Mouse (Mus musculus): Measurements from ENCODE around the gene Aldoc. TPM values are rescaled to one million over a fixed set of nuclear protein-coding genes. Genes with fewer than 3 reads are reported as not detected.
A peak's percentile ranks its signal among the peaks of the same experiment; 100 is the strongest.

Gene Aldoc
- polyA plus RNA-seq, 1 experiment from 2014 or later = 4.3 TPM

DNA sequence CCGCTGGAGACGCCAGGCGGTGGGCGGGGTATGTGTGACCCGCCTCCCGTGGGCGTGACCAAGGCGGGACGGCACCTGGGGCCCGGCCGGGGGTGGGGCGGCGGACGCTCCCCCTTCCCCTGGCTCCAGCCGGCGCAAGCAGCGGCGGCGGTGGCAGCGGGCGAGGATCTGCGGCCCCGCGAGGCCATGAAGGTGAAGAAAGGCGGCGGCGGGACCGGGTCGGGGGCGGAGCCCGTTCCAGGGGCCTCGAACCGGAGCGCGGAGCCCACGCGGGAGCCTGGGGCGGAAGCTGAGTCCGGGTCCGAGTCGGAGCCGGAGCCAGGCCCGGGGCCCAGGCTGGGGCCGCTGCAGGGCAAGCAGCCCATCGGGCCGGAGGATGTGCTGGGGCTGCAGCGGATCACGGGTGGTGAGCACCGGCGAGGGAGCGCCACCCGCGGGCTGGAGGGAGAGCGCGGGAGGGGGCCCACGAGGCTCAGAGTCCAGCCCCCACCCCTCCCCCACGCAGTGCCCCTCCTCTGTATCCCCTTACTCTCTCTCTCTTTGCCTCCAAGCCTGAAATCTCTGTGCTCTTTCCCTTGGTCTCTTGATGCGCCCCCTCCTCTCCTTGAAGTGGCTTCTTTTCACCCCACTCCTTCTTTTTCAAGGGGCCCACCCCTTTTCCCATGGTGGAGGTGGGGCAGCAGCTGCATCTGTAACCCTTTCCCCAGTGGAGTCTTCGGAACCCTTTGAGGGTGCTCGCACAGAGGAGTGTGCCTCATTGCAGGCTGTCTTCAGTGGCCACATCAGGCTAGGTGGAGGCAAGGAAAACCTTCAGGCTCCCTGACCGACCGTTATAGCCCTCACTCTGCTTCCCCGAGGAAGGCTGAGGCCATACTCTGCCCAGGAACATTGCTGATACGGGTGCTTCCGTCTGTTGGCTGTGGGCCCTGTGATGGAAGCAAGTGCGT is 20.9 kb downstream of the Aldoc start, which contains the start of gene Unc119:
TSS of gene Unc119 (plus strand) at position 102 of the 947 bp plus-strand sequence.
- Histone ChIP-seq H3K4me1 (peaks cover 45% of the 10 kb centered on the region), H3K36me3 (peaks cover 59% of the 10 kb centered on the region)

DNA sequence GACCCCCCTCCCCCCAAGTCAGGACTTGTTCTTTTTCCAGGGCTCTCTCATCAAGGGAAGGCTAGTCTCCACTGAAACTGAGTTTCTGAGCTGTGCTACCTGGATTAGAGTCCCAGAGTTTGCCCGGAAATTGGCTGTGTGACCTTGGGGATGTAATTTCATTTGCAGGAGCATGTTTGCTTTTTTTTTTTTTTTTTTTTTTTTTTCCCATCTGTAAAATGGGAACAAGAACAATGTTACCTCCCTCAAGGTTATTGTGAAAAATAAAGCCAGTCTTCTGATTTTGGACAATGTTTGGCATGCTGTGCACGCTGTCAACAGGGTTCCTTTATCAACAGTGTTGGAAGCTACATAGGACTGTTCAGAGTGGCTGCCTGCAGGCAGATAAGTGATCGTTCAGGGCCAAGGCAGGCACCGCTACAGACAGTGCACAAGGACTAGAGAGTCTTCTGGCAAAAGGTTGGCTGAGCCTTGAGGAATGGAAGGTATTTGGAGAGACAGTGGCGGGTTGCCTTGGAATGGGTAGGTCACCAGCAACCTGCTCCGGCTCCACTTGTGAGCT is 21.6 kb downstream of the Aldoc start:
- WGBS = 85% methylated on average over 6 of the region's 6 CpGs
- peak overlapping the region; percentile 96 for H3K4me3 ChIP-seq
- no peaks in the 10 kb centered on the region for H3K27me3 ChIP-seq (ENCODE audit: low read depth, poor library complexity, severe bottlenecking)
- H3K9me3 ChIP-seq (replicated peaks) = no peaks in the 10 kb centered on the region
- peaks cover 45% of the 10 kb centered on the region for H3K4me1 ChIP-seq
- DNase-seq (ENCODE audit: low spot score) = no peak
- peak overlapping the region; percentile 98 for H3K27ac ChIP-seq
- peaks cover 59% of the 10 kb centered on the region for H3K36me3 ChIP-seq

More for the DNA sequence above, 20.9 kb downstream of the Aldoc start, which contains the start of gene Unc119:
- Histone ChIP-seq H3K9me3 (replicated peaks) (no peaks in the 10 kb centered on the region), H3K4me3 (peak within 1 kb of the TSS; percentile 96), H3K27me3 (ENCODE audit: low read depth, poor library complexity, severe bottlenecking) (no peaks in the 10 kb centered on the region), H3K27ac (peak within 1 kb of the TSS; percentile 98)
- DNase-seq (ENCODE audit: low spot score) = peak; percentile 89
- WGBS = 2% methylated on average over 64 of the region's 66 CpGs

DNA sequence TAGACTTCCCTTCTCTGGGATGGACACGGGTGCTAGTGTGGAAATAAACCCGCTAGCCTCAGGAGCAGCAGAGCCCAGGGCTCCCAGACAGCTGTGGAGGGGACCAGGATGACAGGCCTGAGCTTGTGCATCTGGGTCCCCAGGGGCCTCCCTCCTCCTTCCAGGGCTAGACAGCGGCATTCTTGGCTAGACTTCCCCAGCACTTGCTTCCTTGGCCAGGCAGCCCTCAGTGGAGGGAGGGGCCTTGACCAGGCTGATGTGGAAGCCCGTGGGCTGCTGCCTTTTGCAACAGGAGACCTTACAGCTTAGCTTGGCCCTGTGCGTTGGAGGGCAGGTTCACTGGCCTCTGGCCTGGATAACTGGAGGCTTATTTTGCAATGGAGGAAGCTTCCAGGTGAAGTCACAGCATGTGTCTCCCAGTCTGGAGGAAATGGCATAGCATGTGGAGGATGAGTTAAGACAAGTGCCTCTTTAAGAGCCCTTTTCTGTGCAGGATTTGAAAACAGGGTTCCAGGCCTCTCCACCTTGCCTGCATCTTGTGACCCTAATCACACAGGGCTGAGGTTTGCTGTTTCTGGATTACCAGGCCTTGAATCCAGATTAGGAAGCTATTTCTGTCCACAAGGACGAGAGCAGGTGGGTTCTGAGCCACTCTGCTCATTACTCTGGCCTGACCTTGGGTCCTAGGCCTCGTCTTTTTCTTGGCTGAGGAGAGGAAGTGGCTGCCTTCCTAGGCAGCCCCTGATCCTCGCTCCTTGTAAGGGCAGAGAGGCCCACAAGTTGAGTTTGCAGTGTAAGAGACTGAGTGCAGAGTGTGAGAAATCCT is 22.3 kb downstream of the Aldoc start:
- Histone ChIP-seq H3K27ac (peak overlapping the region; percentile 37; the same call in 1 of the 2 replicates), H3K9me3 (replicated peaks) (no peaks in the 10 kb centered on the region), H3K4me1 (peaks cover 47% of the 10 kb centered on the region), H3K4me3 (peak overlapping the region; percentile 24; the same call in 1 of the 2 replicates), H3K36me3 (peaks cover 59% of the 10 kb centered on the region), H3K27me3 (ENCODE audit: low read depth, poor library complexity, severe bottlenecking) (no peaks in the 10 kb centered on the region)
- 70% methylated on average over 8 of the region's 8 CpGs for WGBS
- no peak for DNase-seq (ENCODE audit: low spot score)

DNA sequence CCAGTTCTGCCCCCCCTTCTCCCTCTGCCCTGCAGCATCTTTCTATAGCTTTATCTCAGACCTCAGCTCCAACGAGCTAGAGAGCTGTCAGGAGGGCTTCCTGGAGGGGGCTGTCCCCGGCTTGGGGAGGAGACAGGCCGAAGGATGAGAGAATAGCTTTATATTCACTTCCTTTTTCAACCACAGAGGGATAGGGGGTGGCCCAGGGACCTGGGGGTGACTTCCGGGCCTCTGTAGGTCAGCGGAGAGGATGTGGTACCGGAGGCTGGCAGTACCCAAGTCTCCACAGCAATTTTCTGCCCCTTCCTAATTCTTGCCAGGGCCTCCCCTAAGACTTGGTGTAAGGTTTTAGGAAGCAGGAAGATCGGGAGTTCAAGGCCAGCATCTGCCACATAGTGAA is 23.0 kb downstream of the Aldoc start:
- Histone ChIP-seq H3K4me1 (peaks cover 47% of the 10 kb centered on the region), H3K27ac (peak overlapping the region; percentile 37; the same call in 1 of the 2 replicates), H3K27me3 (ENCODE audit: low read depth, poor library complexity, severe bottlenecking) (no peaks in the 10 kb centered on the region), H3K4me3 (no peak overlapping the region), H3K36me3 (peaks cover 54% of the 10 kb centered on the region), H3K9me3 (replicated peaks) (no peaks in the 10 kb centered on the region)
- 85% methylated on average over 7 of the region's 7 CpGs for WGBS
- DNase-seq (ENCODE audit: low spot score) = no peak

DNA sequence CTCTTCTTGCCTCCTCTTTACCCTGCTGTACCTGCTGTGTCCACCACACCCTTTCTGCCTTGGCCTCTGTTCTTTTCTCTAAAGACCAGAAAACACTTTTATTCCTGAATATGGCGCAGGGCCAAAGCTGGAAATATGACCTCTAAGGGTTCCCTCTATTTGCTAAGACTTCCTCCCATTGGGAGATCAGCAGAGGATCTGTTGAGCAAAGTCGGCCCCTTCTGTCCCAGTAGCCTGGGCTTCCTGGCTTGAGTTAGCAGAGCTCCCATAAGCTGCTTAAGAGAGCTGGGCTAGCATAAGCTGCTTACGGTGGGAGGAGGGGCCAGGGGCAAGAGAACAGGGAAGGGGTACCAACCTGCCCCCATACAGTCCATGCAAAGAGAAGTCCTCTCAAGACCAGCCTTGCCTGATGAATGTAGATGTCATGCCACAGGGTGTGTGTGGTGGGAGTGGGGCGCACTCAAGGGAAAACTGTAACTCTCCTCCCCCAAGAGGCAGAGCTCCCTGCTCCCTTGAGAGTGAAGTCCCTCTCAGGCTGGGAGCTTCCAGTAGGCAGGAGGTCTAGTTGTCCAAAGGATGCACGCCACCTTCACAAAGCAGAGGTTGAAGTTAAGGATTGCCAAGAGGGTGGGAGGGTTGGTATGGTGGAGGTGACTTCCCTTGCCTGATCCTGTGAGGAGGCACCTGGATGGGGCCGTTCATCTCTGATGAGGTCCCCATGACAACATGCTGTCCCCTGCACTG is 23.7 kb downstream of the Aldoc start:
- no peak overlapping the region for H3K27ac ChIP-seq
- no peak overlapping the region for H3K4me3 ChIP-seq
- H3K36me3 ChIP-seq = peaks cover 48% of the 10 kb centered on the region
- peaks cover 47% of the 10 kb centered on the region for H3K4me1 ChIP-seq
- WGBS = 92% methylated on average over 6 of the region's 6 CpGs
- H3K27me3 ChIP-seq (ENCODE audit: low read depth, poor library complexity, severe bottlenecking) = no peaks in the 10 kb centered on the region
- no peak for DNase-seq (ENCODE audit: low spot score)
- no peaks in the 10 kb centered on the region for H3K9me3 ChIP-seq (replicated peaks)

DNA sequence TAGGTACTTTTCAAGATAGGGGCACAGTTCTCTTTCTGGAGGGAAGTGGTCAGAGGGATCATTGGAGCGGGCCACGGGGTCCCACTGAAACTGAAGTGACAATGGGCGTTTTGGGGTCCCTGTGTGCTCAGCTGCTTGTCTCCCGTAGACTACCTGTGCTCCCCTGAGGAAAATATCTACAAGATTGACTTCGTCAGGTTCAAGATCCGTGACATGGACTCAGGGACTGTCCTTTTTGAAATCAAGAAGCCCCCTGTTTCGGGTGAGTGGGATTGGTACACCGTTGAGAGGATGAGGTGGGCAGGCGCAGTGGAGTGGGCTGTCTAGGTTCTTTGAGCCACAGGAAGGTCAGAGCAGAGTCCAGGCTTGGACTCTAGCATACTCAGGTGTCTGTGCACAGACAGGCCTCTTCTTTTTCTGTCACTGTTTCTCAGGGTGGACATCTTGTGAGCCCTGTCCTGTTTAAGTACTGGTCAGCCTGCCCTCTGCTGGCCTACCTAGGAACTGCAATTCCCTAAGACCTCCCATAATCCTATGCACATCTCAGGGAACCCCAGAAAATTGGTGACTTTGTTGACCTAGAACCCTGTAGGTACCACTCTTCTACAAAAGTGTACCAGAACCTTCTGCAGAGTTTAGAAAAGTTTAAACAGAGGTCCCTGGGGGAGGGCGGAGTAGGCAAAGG is 24.4 kb downstream of the Aldoc start:
- Histone ChIP-seq H3K9me3 (replicated peaks) (no peaks in the 10 kb centered on the region), H3K27ac (0 out of 2 replicates have a peak overlapping the region, but pooled peaks have one; percentile 19), H3K4me1 (peaks cover 47% of the 10 kb centered on the region), H3K27me3 (ENCODE audit: low read depth, poor library complexity, severe bottlenecking) (no peaks in the 10 kb centered on the region), H3K36me3 (peaks cover 44% of the 10 kb centered on the region), H3K4me3 (no peak overlapping the region)
- WGBS = 94% methylated on average over 10 of the region's 10 CpGs
- DNase-seq (ENCODE audit: low spot score) = peak; percentile 74

DNA sequence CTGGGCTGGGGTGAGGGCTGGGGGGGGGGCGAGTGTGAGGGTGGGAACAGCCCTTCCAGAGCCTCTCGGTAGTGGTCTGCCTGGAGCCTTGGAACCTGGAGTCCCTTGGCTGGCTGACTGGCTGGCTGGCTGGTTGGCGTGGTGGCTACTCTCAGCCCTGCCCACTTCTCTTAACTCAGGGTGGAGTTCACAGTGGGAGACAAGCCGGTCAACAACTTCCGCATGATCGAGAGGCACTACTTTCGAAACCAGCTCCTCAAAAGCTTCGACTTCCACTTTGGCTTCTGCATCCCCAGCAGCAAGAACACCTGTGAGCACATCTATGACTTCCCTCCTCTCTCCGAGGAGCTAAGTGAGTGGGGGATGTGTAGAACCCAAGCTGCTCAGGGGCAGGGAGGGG is 25.1 kb downstream of the Aldoc start:
- Histone ChIP-seq H3K4me1 (peaks cover 48% of the 10 kb centered on the region), H3K27ac (peak overlapping the region; percentile 19; the same call in 1 of the 2 replicates), H3K4me3 (no peak overlapping the region), H3K27me3 (ENCODE audit: low read depth, poor library complexity, severe bottlenecking) (no peaks in the 10 kb centered on the region), H3K36me3 (peaks cover 42% of the 10 kb centered on the region), H3K9me3 (replicated peaks) (no peaks in the 10 kb centered on the region)
- WGBS = 82% methylated on average over 9 of the region's 9 CpGs
- DNase-seq (ENCODE audit: low spot score) = no peak

DNA sequence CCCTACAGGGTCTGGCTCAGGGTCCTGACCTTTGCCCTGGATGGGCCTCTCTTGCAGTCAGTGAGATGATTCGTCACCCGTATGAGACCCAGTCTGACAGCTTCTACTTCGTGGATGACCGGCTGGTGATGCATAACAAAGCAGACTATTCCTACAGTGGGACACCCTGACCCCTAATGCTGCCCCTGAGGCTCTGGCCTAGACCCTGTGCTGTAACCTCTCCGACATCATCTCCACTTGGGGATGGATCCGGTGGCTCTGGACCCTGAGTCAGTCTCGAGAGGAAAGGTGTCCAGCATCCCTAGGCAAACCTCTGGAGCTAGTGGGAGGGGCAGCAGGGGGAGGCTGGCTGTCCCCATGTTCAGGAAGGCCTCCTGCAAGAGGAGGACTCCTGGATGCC is 25.7 kb downstream of the Aldoc start:
- H3K27ac ChIP-seq = no peak overlapping the region
- H3K9me3 ChIP-seq (replicated peaks) = no peaks in the 10 kb centered on the region
- no peak for DNase-seq (ENCODE audit: low spot score)
- H3K27me3 ChIP-seq (ENCODE audit: low read depth, poor library complexity, severe bottlenecking) = no peaks in the 10 kb centered on the region
- 41% methylated on average over 7 of the region's 7 CpGs for WGBS
- no peak overlapping the region for H3K4me3 ChIP-seq
- H3K4me1 ChIP-seq = peaks cover 42% of the 10 kb centered on the region
- H3K36me3 ChIP-seq = peaks cover 42% of the 10 kb centered on the region

DNA sequence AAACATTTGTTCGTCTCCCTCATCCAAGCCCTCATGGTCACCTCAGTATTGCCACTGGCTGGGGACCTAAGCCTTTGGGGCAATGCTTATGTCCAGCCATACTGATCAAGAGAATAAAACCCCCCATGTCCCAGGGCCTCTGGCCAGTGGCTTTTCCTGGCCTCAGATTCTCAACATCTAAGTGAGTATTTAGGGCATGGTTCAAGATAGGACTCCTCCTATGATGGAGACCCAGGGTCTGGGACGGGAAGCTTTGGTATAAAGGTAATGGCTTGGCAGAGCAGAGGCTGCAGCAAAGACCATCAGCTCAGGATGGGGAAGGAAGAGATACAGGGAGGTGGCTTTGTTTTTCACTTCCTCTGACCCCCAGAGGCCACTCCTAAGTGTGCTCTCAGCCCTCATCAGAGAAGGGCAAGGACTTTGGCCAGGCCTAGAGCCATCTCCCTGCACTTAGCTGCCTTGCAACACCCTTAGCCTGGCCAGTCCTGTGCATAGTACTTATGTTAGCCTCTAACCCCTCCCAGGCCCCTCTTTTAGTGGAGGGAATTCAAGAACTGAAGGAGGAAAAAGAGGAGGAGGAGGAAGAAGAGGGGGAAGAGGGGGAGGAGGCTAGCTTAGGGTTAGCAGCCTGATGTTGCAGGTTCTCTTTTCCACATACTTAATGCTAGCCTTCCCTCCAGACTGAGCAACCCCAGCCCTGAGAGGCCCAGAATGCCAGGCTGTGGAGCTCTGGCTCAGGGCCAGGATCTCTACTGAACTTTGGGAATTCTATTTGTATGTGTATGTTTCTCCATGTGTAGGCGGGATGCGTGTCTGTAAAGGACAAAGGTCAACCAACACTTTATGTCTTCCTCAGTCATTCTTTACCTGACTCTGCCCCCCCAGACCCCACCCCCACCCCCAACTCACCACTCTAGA is 26.9 kb downstream of the Aldoc start:
- peaks cover 41% of the 10 kb centered on the region for H3K36me3 ChIP-seq
- peaks cover 31% of the 10 kb centered on the region for H3K4me1 ChIP-seq
- H3K27me3 ChIP-seq (ENCODE audit: low read depth, poor library complexity, severe bottlenecking) = no peaks in the 10 kb centered on the region
- no peaks in the 10 kb centered on the region for H3K9me3 ChIP-seq (replicated peaks)
- H3K4me3 ChIP-seq = no peak overlapping the region
- H3K27ac ChIP-seq = no peak overlapping the region
- 82% methylated on average over 4 of the region's 4 CpGs for WGBS
- no peak for DNase-seq (ENCODE audit: low spot score)

DNA sequence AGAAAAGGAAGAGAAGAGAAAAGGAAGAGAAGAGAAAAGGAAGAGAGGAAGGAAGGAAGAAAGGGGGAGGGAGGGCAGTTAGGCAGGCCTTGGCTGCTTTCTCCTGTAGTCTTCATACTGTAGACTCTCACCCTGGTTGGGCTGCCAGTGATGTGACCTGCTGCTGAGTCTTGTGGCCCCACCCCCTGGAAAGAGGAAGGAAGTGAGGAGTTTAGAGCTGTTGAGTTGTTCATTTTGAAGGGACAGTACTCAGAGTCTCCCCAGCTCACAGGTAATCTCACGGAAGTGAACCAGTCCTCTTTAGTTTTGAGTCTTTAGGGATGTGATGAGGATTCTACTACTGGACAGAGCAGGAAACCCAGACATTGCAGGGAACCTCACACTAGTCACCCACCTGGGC is 30.3 kb downstream of the Aldoc start:
- H3K27ac ChIP-seq = no peak overlapping the region
- no peak for DNase-seq (ENCODE audit: low spot score)

DNA sequence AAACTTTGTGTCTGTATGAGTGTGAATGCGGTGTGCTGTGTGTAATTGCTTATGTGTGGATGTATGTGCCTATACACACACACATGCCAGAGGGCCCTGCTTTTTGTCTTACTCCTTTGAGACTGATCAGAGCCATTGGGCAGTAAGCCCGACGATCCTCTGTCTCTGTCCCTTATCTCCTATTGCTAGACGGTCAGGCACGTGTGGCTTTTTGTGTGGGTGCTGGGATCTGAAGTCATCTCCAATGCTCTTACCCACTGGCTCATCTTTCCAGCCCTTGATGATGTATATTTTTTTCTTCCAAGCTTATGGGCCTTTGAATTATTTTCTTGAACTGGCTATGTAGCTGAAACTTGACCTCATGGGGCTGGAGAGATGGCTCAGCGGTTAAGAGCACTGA is 32.1 kb downstream of the Aldoc start:
- Histone ChIP-seq H3K4me1 (peaks cover 12% of the 10 kb centered on the region), H3K27ac (no peak overlapping the region), H3K9me3 (replicated peaks) (no peaks in the 10 kb centered on the region), H3K27me3 (ENCODE audit: low read depth, poor library complexity, severe bottlenecking) (peaks cover 16% of the 10 kb centered on the region), H3K4me3 (no peak overlapping the region), H3K36me3 (peaks cover 4% of the 10 kb centered on the region; the same call in 1 of the 2 replicates)
- DNase-seq (ENCODE audit: low spot score) = no peak
- WGBS = 86% methylated on average over 6 of the region's 6 CpGs

More for the DNA sequence above, 30.3 kb downstream of the Aldoc start:
- H3K36me3 ChIP-seq = peaks cover 22% of the 10 kb centered on the region
- H3K4me3 ChIP-seq = no peak overlapping the region
- 81% methylated on average over 1 of the region's 1 CpGs for WGBS
- H3K27me3 ChIP-seq (ENCODE audit: low read depth, poor library complexity, severe bottlenecking) = peaks cover 5% of the 10 kb centered on the region; the same call in 1 of the 2 replicates
- no peaks in the 10 kb centered on the region for H3K9me3 ChIP-seq (replicated peaks)
- H3K4me1 ChIP-seq = peaks cover 11% of the 10 kb centered on the region
